Mouse (Mus musculus) embryonic stem cell, embryonic (primary cell): Measurements from ENCODE around the gene Treml2.
"Not testable (repeated sequence)": the region's sequence is repeated elsewhere in the genome, so short reads cannot be mapped to it uniquely, and the experiment has no call there.

Source experiments
- CTCF ChIA-PET, 4 experiments: fragments of 300-600 bp in 2 of 4; fragments of 350-600 bp in 2 of 4; sonication (Branson Sonifier 250); formaldehyde crosslinking; loops; one replicate each; lab custom pipeline; 2022; ENCODE audit warnings: inconsistent platforms in 2 of 4; lab: Charles Lee
- POLR2A ChIA-PET, 4 experiments: fragments of 300-600 bp in 2 of 4; fragments of 350-600 bp in 2 of 4; sonication (Branson Sonifier 250); formaldehyde crosslinking; loops; one replicate each; lab custom pipeline; 2022; ENCODE audit warnings: antibody characterized with exemption in 4 of 4, inconsistent platforms in 1 of 4; lab: Charles Lee

Treml2 gene

GRCm38 (mm10) chr17:48278381-48278780 is 20.9 kb upstream of the Treml2 start:
- CTCF ChIA-PET = interaction anchor here in 1 of 4 experiments (1.3 kb wide), 1 partner anchor 8 kb away, joined by 5 read pairs; no protein-coding TSS in a partner anchor

DNA sequence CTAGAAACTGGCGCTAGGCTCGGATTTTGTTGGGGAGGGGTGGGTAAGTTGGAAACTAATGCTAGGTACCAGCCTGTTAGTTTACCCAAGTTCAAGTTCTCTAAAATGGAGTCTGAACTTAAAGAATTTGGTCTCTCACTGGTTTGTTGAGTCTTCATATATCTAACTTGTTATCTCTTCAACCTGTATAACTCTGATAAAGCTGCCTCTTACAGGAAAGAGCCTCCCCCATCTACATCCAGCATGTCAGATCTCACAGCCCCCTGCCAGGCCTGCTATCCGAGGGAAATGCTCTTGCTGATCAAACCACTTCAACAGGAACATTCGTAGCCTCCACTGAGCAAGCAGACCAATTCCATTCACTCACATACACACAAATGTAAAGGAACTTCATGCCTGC is 20.3 kb upstream of the Treml2 start:
- CTCF ChIA-PET = no interaction called here
- POLR2A ChIA-PET = interaction anchor here in 2 of 4 experiments (1.2 to 1.5 kb wide), 3 partner anchors 8 to 44 kb away, joined by 3 to 4 read pairs (median 3); no protein-coding TSS in a partner anchor

More at GRCm38 (mm10) chr17:48278381-48278780, 20.9 kb upstream of the Treml2 start:
- POLR2A ChIA-PET = interaction anchor here in 2 of 4 experiments (1.2 to 1.6 kb wide), 4 partner anchors 9 to 148 kb away, joined by 3 to 4 read pairs (median 3); no protein-coding TSS in a partner anchor

- POLR2A ChIA-PET = interaction anchor here in 2 of 4 experiments (0.7 to 1.2 kb wide), 2 partner anchors 42 to 180 kb away, joined by 3 to 5 read pairs; no protein-coding TSS in a partner anchor
- CTCF ChIA-PET = interaction anchor here in 2 of 4 experiments (0.5 to 1.2 kb wide), 2 partner anchors 161 to 174 kb away, joined by 3 to 17 read pairs; no protein-coding TSS in a partner anchor
Measured at GRCm38 (mm10) chr17:48280943-48281738, 18.2 kb upstream of the Treml2 start.

DNA sequence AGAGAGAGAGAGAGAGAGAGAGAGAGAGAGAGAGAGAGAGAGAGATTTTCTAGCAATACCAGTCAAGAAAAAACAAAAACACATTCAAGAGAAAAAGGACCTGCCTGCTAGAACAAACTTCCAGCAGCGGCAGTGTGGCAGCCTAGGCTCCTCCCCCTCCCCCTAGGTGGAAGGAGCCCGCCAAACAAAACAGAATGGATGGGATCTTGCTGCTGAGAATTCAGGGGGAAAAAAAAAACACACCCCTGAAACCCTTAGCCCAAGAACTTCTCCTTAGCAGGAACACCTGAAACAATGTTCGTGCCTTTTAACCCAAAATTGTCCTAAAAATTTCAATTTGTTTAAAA is 17.6 kb upstream of the Treml2 start:
- POLR2A ChIA-PET = no interaction called here
- CTCF ChIA-PET = interaction anchor here in 1 of 4 experiments (1.2 kb wide), 1 partner anchor 162 kb away, joined by 3 read pairs; no protein-coding TSS in a partner anchor

DNA sequence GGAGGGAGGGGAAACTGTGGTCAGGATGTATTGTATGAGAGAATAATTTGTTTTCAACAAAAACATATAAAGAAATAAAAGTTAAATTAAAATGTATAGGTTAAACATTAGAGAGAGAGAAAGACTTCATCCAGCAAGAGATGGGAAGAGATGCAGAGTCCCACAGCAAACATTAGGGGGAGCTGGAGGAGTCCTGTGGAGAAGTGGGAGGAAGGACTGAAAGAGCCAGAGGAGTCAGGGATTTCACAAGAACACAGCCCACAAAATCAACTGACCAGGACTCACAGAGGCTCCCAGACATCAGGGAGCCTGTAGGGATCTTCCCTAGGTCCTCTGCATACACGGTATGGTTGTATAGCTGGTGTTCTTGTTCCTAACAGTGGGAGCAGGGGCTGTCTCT is 12.5 kb upstream of the Treml2 start:
- ChIA-PET POLR2A (interaction anchor here in 2 of 4 experiments (0.7 to 2.8 kb wide), 8 partner anchors 8 to 262 kb away, joined by 3 to 25 read pairs (median 3); no protein-coding TSS in a partner anchor), CTCF (interaction anchor here in 3 of 4 experiments (0.6 to 2.2 kb wide), 22 partner anchors 9 to 1540 kb away, joined by 3 to 17 read pairs (median 4); no protein-coding TSS in a partner anchor)

GRCm38 (mm10) chr17:48287276-48287675 is 12.0 kb upstream of the Treml2 start:
- POLR2A ChIA-PET = interaction anchor here in 2 of 4 experiments (0.7 to 2.8 kb wide), 8 partner anchors 9 to 36 kb away, joined by 3 to 25 read pairs (median 3); no protein-coding TSS in a partner anchor
- CTCF ChIA-PET = interaction anchor here in 3 of 4 experiments (0.6 to 2.2 kb wide), 21 partner anchors 9 to 1539 kb away, joined by 3 to 17 read pairs (median 3); no protein-coding TSS in a partner anchor

- POLR2A ChIA-PET = interaction anchor here in 1 of 4 experiments (1.6 kb wide), 1 partner anchor 67 kb away, joined by 3 read pairs; no protein-coding TSS in a partner anchor
- CTCF ChIA-PET = no interaction called here
Measured at GRCm38 (mm10) chr17:48293500-48294194, 5.7 kb upstream of the Treml2 start.

DNA sequence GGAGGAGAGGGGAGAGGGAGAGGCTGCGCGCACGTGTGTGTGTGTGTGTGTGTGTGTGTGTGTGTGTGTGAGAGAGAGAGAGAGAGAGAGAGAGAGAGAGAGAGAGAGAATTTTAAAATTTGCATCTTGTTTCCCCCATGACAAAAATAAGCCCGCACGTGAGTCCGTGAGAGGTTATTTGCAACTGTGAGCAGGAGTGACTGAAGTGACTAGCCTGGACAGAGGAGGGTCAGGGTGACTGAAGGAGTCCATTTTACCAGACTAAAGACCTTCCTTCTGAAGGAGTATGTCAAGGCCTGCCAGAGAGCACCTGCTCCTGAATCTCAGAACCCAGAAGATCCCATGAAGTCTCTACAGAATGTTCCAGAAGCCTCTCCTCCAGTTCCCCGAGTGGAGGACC is 458 bp downstream of the Treml2 start:
- POLR2A ChIA-PET = interaction anchor here in 2 of 4 experiments (1.1 to 1.5 kb wide), 5 partner anchors 13 to 24 kb away, joined by 3 read pairs; no protein-coding TSS in a partner anchor
- CTCF ChIA-PET = interaction anchor here in 1 of 4 experiments (0.5 kb wide), 1 partner anchor 442 kb away, joined by 3 read pairs; no protein-coding TSS in a partner anchor

DNA sequence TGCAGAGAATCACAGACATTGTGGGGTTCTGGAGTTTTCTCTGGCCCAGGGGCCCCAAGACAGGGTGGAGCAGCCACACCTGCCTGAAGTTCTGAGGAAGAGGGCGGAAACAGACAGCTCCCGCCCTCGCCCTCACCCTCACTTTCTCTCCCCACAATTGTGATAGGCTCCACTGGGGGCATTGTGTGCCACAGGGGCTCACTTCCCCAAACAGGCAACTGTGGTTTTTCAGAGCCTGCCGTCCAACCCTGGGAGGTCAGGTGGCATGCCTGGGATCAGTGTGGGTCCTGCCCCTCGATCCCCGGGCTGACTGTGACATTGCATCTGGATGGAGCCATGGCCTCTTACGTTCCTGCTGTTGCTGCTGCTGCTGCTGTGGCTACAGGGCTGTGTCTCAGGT is 901 bp downstream of the Treml2 start:
- POLR2A ChIA-PET = interaction anchor here in 2 of 4 experiments (1.1 to 1.5 kb wide), 5 partner anchors 13 to 25 kb away, joined by 3 read pairs; no protein-coding TSS in a partner anchor
- CTCF ChIA-PET = no interaction called here

DNA sequence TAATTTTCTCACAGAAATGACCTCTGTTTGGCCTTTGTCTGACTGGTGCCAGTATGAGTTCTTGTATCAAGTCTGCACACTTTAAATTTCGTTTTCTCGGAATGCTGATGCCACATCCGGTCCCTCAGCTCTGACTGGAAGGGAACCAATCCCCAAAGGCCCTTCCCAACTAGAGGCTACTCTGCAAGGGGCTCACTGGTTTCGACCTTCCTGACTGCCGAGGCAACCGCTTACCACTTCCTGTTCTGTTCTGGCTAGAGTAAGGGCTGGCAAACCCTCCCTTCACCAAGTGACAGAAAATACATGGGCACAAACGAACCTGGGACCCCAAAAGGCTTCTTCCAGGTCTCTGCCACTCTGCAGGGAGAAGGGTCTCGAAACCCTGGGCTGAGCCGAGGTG is 1.6 kb downstream of the Treml2 start:
- ChIA-PET CTCF (interaction anchor here in 1 of 4 experiments (0.7 kb wide), 1 partner anchor 503 kb away, joined by 3 read pairs; no protein-coding TSS in a partner anchor), POLR2A (interaction anchor here in 3 of 4 experiments (0.6 to 1.5 kb wide), 5 partner anchors 14 to 47 kb away, joined by 3 read pairs; no protein-coding TSS in a partner anchor)

DNA sequence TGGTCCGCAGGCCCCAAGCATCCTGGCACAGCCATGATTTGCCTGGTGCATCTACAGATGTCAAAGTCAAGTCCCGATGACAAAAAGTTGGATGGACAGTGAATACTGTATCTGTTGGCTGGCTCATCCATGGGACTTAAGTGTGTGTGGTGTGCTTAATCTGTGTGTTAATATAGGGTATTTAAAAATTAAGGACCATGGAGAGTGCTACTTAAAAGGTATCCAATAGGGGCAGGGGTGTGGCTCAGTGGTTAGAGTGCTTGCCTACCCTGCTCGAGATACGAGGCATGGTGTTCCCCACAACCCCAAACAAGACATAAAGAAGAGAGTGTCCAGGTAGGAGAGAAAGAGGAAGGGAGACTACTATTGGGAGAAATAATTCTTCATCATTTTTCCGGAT is 2.5 kb downstream of the Treml2 start:
- ChIA-PET CTCF (interaction anchor here in 2 of 4 experiments (0.8 to 1.6 kb wide), 3 partner anchors 15 to 191 kb away, joined by 3 to 8 read pairs (median 4); no protein-coding TSS in a partner anchor), POLR2A (interaction anchor here in 1 of 4 experiments (1.4 kb wide), 1 partner anchor 11 kb away, joined by 3 read pairs; no protein-coding TSS in a partner anchor)

DNA sequence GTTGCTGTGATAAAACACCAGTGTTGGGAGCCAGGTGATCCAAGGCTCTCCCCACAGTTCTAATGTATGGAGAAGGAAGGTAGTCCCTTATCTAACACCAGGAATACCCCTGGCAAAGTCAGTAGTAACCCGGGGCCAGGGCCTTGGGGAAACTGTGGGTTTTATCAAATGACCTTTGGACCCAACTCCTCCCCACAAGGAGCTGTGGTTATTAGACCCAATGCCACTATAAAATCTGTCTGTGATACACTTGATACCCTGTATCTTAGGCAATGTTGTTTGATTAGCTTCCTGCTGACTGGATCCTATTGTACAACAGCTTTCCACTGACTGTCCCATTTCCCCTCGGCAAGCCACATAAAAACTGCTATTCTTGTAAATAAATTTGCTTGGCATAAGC is 12.8 kb downstream of the Treml2 start:
- ChIA-PET CTCF (no interaction called here), POLR2A (interaction anchor here in 2 of 4 experiments (0.6 to 2.8 kb wide), 4 partner anchors 10 to 242 kb away, joined by 3 to 6 read pairs (median 3); no protein-coding TSS in a partner anchor)

DNA sequence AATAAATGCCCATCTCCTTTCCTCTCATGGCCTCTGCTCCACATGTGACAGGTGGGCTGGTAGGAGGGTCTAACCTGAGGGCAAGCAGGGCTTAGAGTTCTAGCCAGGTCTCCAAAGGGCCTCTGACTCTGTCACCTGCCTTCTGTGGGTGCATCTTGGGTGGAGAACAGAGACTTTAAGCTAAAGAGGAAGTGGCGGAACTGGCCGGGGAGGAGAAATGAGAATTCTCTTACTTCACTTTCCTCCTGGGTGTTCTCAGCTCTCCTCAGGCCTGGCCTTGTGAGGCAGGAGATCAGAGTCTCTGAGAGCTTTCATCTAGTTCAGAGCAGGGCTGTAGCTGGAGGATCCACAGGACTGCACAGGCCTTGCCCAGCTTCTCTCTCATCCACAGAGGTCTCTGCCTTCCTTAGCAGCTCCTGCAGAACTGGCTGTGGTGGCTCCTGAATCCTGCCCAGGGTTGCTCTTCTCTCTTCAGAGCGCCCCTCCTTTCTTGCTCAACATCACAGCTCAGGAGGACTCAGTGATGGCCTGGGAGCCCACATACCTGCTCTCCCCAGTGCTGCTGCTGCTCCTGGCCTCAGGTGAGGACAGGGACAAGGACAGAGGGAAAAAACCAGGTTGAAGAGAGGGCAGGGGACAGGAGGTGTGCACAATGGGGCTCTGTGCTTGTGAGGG is 16.7 kb downstream of the Treml2 start, which contains the start of gene B430306N03Rik:
B430306N03Rik (plus strand) TSS at position 237 of the 675 bp plus-strand sequence.
- POLR2A ChIA-PET, CTCF ChIA-PET: not testable (repeated sequence)

DNA sequence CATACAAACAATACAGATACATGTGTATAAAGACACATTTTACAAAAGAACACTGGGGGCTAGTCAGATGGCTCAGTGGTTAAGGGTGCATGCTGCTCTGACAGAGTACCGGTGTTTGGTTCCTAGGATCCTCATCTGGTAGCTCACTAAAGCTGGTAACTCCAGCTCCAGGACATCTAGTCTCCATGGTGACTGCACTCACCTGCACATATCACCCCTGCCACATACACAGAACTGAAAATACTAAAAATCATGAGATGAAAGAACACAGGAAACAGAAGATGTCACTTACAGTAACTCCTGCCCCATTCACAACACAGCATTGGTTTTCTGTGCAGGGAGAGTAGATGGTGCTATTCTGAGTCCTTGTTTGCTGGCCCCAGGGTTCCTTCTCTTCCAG is 19.4 kb downstream of the Treml2 start:
- POLR2A ChIA-PET = interaction anchor here in 3 of 4 experiments (0.7 to 1.4 kb wide), 4 partner anchors 8 to 43 kb away, joined by 3 to 4 read pairs (median 3); no protein-coding TSS in a partner anchor

GRCm38 (mm10) chr17:48321279-48321678 is 22.0 kb downstream of the Treml2 start:
- CTCF ChIA-PET = no interaction called here
- POLR2A ChIA-PET = no interaction called here

More for the DNA sequence above, 19.4 kb downstream of the Treml2 start:
- CTCF ChIA-PET = interaction anchor here in 1 of 4 experiments (0.6 kb wide), 1 partner anchor 20 kb away, joined by 3 read pairs; no protein-coding TSS in a partner anchor

- ChIA-PET CTCF (interaction anchor here in 3 of 4 experiments (0.7 to 1.7 kb wide), 5 partner anchors 13 to 203 kb away, joined by 3 to 5 read pairs (median 4); no protein-coding TSS in a partner anchor), POLR2A (interaction anchor here in 2 of 4 experiments (0.5 to 1.9 kb wide), 13 partner anchors 12 to 207 kb away, joined by 3 to 10 read pairs (median 4); partner anchors contain the start of genes Oard1 (in 1 of the 2) and Treml4 (in 1 of the 2))
Measured at GRCm38 (mm10) chr17:48323236-48323635, 23.9 kb downstream of the Treml2 start.

DNA sequence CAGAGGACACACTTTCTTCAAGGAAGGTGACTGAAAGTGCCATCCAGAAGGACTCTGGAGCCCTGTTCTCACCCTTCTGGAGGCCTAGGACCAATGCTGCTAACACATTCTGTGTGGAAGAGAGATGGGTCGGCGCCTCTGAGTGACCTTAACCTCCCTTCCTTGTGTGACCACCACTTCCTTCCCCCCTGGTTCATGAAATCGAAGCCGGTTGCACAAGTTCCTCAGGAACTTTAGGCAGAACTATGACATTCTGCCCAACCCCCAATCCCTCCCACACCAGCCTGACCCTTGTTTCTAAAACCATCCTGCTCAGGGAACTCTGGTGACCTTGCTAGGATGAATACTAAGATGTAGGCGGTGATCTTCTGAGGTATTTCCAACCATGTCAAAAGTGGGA is 25.0 kb downstream of the Treml2 start:
- ChIA-PET CTCF (interaction anchor here in 1 of 4 experiments (0.9 kb wide), 1 partner anchor 13 kb away, joined by 3 read pairs; no protein-coding TSS in a partner anchor), POLR2A (interaction anchor here in 1 of 4 experiments (1.6 to 1.9 kb wide), 2 partner anchors 12 to 49 kb away, joined by 4 to 10 read pairs; no protein-coding TSS in a partner anchor)
